Mouse (Mus musculus) kidney, embryonic 16.5 days (tissue): ENCODE measurements at regions not wholly inside any gene's neighbourhood (a gene's known extent, or its start where the extent isn't known, plus 50 kb on each side); places are given as distances from the start of the nearest gene placed in this dataset.
A peak's percentile ranks its signal among the peaks of the same experiment; 100 is the strongest.

ENCODE experiments used
- ATAC-seq: fragments of 200-750 bp; cut with Nextera tagmentation; 2 replicates; pipeline ENCODE4 v1.8.0; 2017; ENCODE audit warnings: moderate TSS enrichment; ENCODE audit not compliant: low FRiP score, low TSS enrichment
- H3K27ac ChIP-seq: fragments of 300-500 bp; sonication (generic); 2 replicates; pipeline ENCODE4 v1.5.1; 2014; ENCODE audit warnings: low read length
- H3K27me3 ChIP-seq: fragments of 300-500 bp; sonication (generic); 2 replicates; pipeline ENCODE4 v1.6.1; 2014; ENCODE audit warnings: low read length, control low read depth, mixed read lengths; ENCODE audit not compliant: insufficient read depth
- H3K36me3 ChIP-seq: fragments of 300-500 bp; sonication (generic); 2 replicates; pipeline ENCODE4 v1.6.1; 2014; ENCODE audit warnings: low read length, control low read depth, mixed read lengths; ENCODE audit not compliant: insufficient read depth
- H3K4me1 ChIP-seq: fragments of 300-500 bp; sonication (generic); 2 replicates; pipeline ENCODE4 v1.6.1; 2014; ENCODE audit warnings: low read length, control low read depth, mixed read lengths; ENCODE audit not compliant: insufficient read depth
- H3K4me2 ChIP-seq: fragments of 300-500 bp; sonication (generic); replicated peaks from 2 replicates; pipeline ENCODE4 v1.6.1; 2014; ENCODE audit warnings: low read depth, low read length
- H3K4me3 ChIP-seq: fragments of 300-500 bp; sonication (generic); 2 replicates; pipeline ENCODE4 v1.5.1; 2014; ENCODE audit warnings: mild to moderate bottlenecking, low read length
- H3K9ac ChIP-seq: fragments of 300-500 bp; sonication (generic); replicated peaks from 2 replicates; pipeline ENCODE4 v1.6.1; 2014; ENCODE audit warnings: low read length
- H3K9me3 ChIP-seq: fragments of 300-500 bp; sonication (generic); 2 replicates; pipeline ENCODE4 v1.6.1; 2016; ENCODE audit warnings: low read length, control low read depth
- WGBS: fragments of 180-500 bp; shearing (Covaris S2); extraction: QIAGEN DNeasy Blood & Tissue Kit; methylation state at CpG from one replicate; pipeline ENCODE4 v1.1.7; 2014; 5-methylcytosine and 5-hydroxymethylcytosine counted together

GRCm38 (mm10) chr2:39420696-39421095, 194.4 kb upstream of the Ppp6c start:
- ATAC-seq: no peak
- Histone ChIP-seq H3K4me1 (no peaks in the 10 kb centered on the region), H3K27ac (no peak overlapping the region), H3K4me3 (no peak overlapping the region), H3K9ac (no peak overlapping the region), H3K4me2 (no peak overlapping the region), H3K36me3 (no peaks in the 10 kb centered on the region), H3K27me3 (no peaks in the 10 kb centered on the region), H3K9me3 (no peaks in the 10 kb centered on the region)
- WGBS: 97% methylated on average over 24 of the region's 25 CpGs

GRCm38 (mm10) chr2:39400336-39400735, 174.1 kb upstream of the Ppp6c start:
- Histone ChIP-seq H3K4me3 (no peak overlapping the region), H3K9ac (no peak overlapping the region), H3K27ac (no peak overlapping the region), H3K4me1 (no peaks in the 10 kb centered on the region), H3K4me2 (no peak overlapping the region), H3K9me3 (no peaks in the 10 kb centered on the region), H3K27me3 (no peaks in the 10 kb centered on the region), H3K36me3 (no peaks in the 10 kb centered on the region)
- 35% methylated on average over 2 of the region's 2 CpGs for WGBS
- ATAC-seq: no peak

GRCm38 (mm10) chr2:39399523-39399922, 173.3 kb upstream of the Ppp6c start:
- no peak overlapping the region for H3K4me3 ChIP-seq

GRCm38 (mm10) chr2:39394643-39395042, 168.4 kb upstream of the Ppp6c start:
- no peaks in the 10 kb centered on the region for H3K9me3 ChIP-seq
- no peak overlapping the region for H3K9ac ChIP-seq
- no peak overlapping the region for H3K4me3 ChIP-seq
- no peak overlapping the region for H3K27ac ChIP-seq
- H3K4me2 ChIP-seq: no peak overlapping the region
- WGBS: 55% methylated on average over 3 of the region's 3 CpGs
- no peaks in the 10 kb centered on the region for H3K27me3 ChIP-seq
- no peak for ATAC-seq
- H3K36me3 ChIP-seq: no peaks in the 10 kb centered on the region
- H3K4me1 ChIP-seq: no peaks in the 10 kb centered on the region

More at GRCm38 (mm10) chr2:39399523-39399922, 173.3 kb upstream of the Ppp6c start:
- no peak for ATAC-seq
- WGBS: 76% methylated on average over 2 of the region's 2 CpGs
- H3K27me3 ChIP-seq: no peaks in the 10 kb centered on the region
- H3K4me1 ChIP-seq: no peaks in the 10 kb centered on the region
- H3K9me3 ChIP-seq: no peaks in the 10 kb centered on the region
- no peak overlapping the region for H3K27ac ChIP-seq
- no peaks in the 10 kb centered on the region for H3K36me3 ChIP-seq
- no peak overlapping the region for H3K9ac ChIP-seq
- H3K4me2 ChIP-seq: no peak overlapping the region

GRCm38 (mm10) chr2:39377264-39377663, 151.0 kb upstream of the Ppp6c start:
- no peak overlapping the region for H3K9ac ChIP-seq
- H3K27me3 ChIP-seq: no peaks in the 10 kb centered on the region
- 91% methylated on average over 3 of the region's 3 CpGs for WGBS
- H3K27ac ChIP-seq: no peak overlapping the region
- H3K4me3 ChIP-seq: no peak overlapping the region
- ATAC-seq: no peak
- no peaks in the 10 kb centered on the region; the same call in 1 of the 2 replicates for H3K9me3 ChIP-seq
- H3K36me3 ChIP-seq: no peaks in the 10 kb centered on the region
- no peak overlapping the region for H3K4me2 ChIP-seq
- no peaks in the 10 kb centered on the region for H3K4me1 ChIP-seq

GRCm38 (mm10) chr2:39373068-39373779, 147.0 kb upstream of the Ppp6c start:
- Histone ChIP-seq H3K4me2 (no peak overlapping the region), H3K27me3 (no peaks in the 10 kb centered on the region), H3K4me3 (no peak overlapping the region), H3K4me1 (no peaks in the 10 kb centered on the region), H3K27ac (no peak overlapping the region), H3K36me3 (no peaks in the 10 kb centered on the region), H3K9ac (no peak overlapping the region), H3K9me3 (no peaks in the 10 kb centered on the region)
- 13% methylated on average over 7 of the region's 7 CpGs for WGBS
- ATAC-seq: peak; percentile 94

- no peak for ATAC-seq
- no peaks in the 10 kb centered on the region for H3K27me3 ChIP-seq
- H3K9ac ChIP-seq: no peak overlapping the region
- H3K4me2 ChIP-seq: no peak overlapping the region
- no peak overlapping the region for H3K27ac ChIP-seq
- no peaks in the 10 kb centered on the region for H3K9me3 ChIP-seq
- H3K4me3 ChIP-seq: no peak overlapping the region
- WGBS: 80% methylated on average over 3 of the region's 3 CpGs
- H3K36me3 ChIP-seq: no peaks in the 10 kb centered on the region
- peaks cover 12% of the 10 kb centered on the region for H3K4me1 ChIP-seq
These were observed 118.0 kb upstream of the Ppp6c start for GRCm38 (mm10) chr2:39344207-39344606.

- no peaks in the 10 kb centered on the region for H3K27me3 ChIP-seq
- H3K4me3 ChIP-seq: no peak overlapping the region
- no peak overlapping the region for H3K27ac ChIP-seq
- no peak overlapping the region for H3K4me2 ChIP-seq
- H3K9me3 ChIP-seq: no peaks in the 10 kb centered on the region
- whole genome bisulfite sequencing: 13% methylated on average over 3 of the region's 3 CpGs
- no peak for ATAC-seq
- H3K36me3 ChIP-seq: no peaks in the 10 kb centered on the region
- H3K4me1 ChIP-seq: peaks cover 12% of the 10 kb centered on the region
- no peak overlapping the region for H3K9ac ChIP-seq
These were observed 114.2 kb upstream of the Ppp6c start for GRCm38 (mm10) chr2:39340406-39340805.

- Histone ChIP-seq H3K27ac (no peak overlapping the region), H3K27me3 (no peaks in the 10 kb centered on the region), H3K4me1 (peaks cover 12% of the 10 kb centered on the region), H3K4me3 (no peak overlapping the region), H3K36me3 (no peaks in the 10 kb centered on the region), H3K4me2 (no peak overlapping the region), H3K9ac (no peak overlapping the region), H3K9me3 (no peaks in the 10 kb centered on the region)
- WGBS: 69% methylated on average over 9 of the region's 9 CpGs
- ATAC-seq: peak; percentile 12; the same call in 1 of the 2 replicates
These were observed 112.8 kb upstream of the Ppp6c start for GRCm38 (mm10) chr2:39338832-39339649.

- no peak overlapping the region for H3K4me3 ChIP-seq
- H3K27ac ChIP-seq: no peak overlapping the region
- H3K4me2 ChIP-seq: no peak overlapping the region
- no peaks in the 10 kb centered on the region for H3K27me3 ChIP-seq
- no peak overlapping the region for H3K9ac ChIP-seq
- no peaks in the 10 kb centered on the region for H3K9me3 ChIP-seq
- peaks cover 12% of the 10 kb centered on the region for H3K4me1 ChIP-seq
- no peaks in the 10 kb centered on the region for H3K36me3 ChIP-seq
- WGBS: 94% methylated on average over 1 of the region's 1 CpGs
- ATAC-seq: no peak
These were observed 111.3 kb upstream of the Ppp6c start for GRCm38 (mm10) chr2:39337524-39337923.
